Mouse (Mus musculus) ovary, postnatal 10 days (tissue): ENCODE data around the gene Rufy4.

ENCODE experiments used
- DNase-seq: peaks from one replicate; pipeline ENCODE4 v3.0.0; 2022; ENCODE audit warnings: low spot score

The Rufy4 gene

GRCm38 (mm10) chr1:74106214-74106613, 19.1 kb upstream of the Rufy4 start:
- DNase-seq, result no peak

- no peak for DNase-seq
Observed at GRCm38 (mm10) chr1:74107931-74108618, 17.3 kb upstream of the Rufy4 start.

GRCm38 (mm10) chr1:74109670-74110069, 15.7 kb upstream of the Rufy4 start:
- no peak for DNase-seq

- DNase-seq, result no peak
Observed at GRCm38 (mm10) chr1:74110932-74111695, 14.2 kb upstream of the Rufy4 start.

GRCm38 (mm10) chr1:74111696-74112030, 13.7 kb upstream of the Rufy4 start:
- DNase-seq, result no peak

GRCm38 (mm10) chr1:74113071-74113470, 12.3 kb upstream of the Rufy4 start:
- no peak for DNase-seq

GRCm38 (mm10) chr1:74117876-74118275, 7.5 kb upstream of the Rufy4 start:
- DNase-seq, result no peak

GRCm38 (mm10) chr1:74119115-74119514, 6.2 kb upstream of the Rufy4 start:
- DNase-seq, result no peak

GRCm38 (mm10) chr1:74121138-74121537, 4.2 kb upstream of the Rufy4 start:
- no peak for DNase-seq

- no peak for DNase-seq
Observed at GRCm38 (mm10) chr1:74121821-74122576, 3.3 kb upstream of the Rufy4 start.

- DNase-seq, result no peak
Observed at GRCm38 (mm10) chr1:74123215-74123614, 2.1 kb upstream of the Rufy4 start.

- DNase-seq, result no peak
Observed at GRCm38 (mm10) chr1:74124021-74124981, 1.0 kb upstream of the Rufy4 start, which contains the start of gene Tns1. Gene Tns1, minus strand, starts transcription at chr1:74124449.

GRCm38 (mm10) chr1:74130883-74131659, 5.7 kb downstream of the Rufy4 start:
- DNase-seq, result no peak

- no peak for DNase-seq
Observed at GRCm38 (mm10) chr1:74132011-74132410, 6.7 kb downstream of the Rufy4 start.

- DNase-seq, result no peak
Observed at GRCm38 (mm10) chr1:74133954-74134353, 8.6 kb downstream of the Rufy4 start.

- DNase-seq, result no peak
Observed at GRCm38 (mm10) chr1:74135326-74135950, 10.1 kb downstream of the Rufy4 start.

GRCm38 (mm10) chr1:74139415-74139814, 14.1 kb downstream of the Rufy4 start:
- no peak for DNase-seq

GRCm38 (mm10) chr1:74141781-74142180, 16.4 kb downstream of the Rufy4 start:
- no peak for DNase-seq

GRCm38 (mm10) chr1:74149106-74149885, 24.0 kb downstream of the Rufy4 start:
- no peak for DNase-seq

GRCm38 (mm10) chr1:74150101-74150500, 24.8 kb downstream of the Rufy4 start:
- no peak for DNase-seq
